Mouse (Mus musculus) heart, postnatal 0 days (tissue): ENCODE results near the gene Rab11fip3.

Source experiments
- CTCF ChIP-seq: IDR thresholded peaks from 2 replicates; pipeline ENCODE4 v1.5.1; 2016; ENCODE audit warnings: antibody characterized with exemption, control low read depth, low read depth
- EP300 ChIP-seq: IDR thresholded peaks from 2 replicates; pipeline ENCODE4 v1.6.1; 2016; ENCODE audit warnings: antibody characterized with exemption, low read depth

DNA sequence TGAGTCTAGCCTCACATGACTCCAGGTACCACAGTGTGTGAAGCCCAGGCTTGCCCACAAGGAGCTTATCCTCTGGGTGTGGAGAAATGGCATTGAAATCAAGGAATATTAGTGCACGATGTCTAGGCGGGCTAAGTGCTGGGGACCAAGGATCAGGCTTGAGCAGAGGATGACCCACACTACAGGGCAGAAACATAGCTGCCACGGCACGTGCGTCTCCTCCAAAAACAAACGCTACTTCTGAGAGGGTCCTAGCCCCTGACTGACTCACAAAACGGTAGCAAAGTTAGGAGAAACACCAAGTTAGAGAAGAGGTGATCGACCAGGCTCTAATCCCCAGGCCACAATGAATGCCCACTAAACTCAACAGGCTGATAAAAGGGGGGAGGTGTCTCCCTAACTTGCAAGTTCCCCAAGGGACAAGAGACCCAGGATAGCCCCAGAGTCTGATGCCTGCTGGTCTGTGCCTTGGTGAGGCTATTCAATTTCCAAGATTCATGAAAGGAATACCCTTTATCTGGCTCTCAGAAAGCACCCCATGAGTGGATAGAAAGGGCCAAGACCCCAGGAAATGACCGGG is 25.3 kb upstream of the Rab11fip3 start:
- TF ChIP-seq CTCF = no peak
- no peak for TF ChIP-seq EP300
